ENCODE assay signal across 11 mouse cellular contexts in genomic region chr1:90969347-90969784, GRCm38 (mm10). TPM values are rescaled to one million over a fixed set of nuclear protein-coding genes. Genes with fewer than 3 reads are reported as not detected.
A peak's percentile ranks its signal among the peaks of the same experiment; 100 is the strongest.
DNase-seq lines count a peak whose midpoint lies in the region; ATAC-seq and TF ChIP-seq lines count a peak whose summit lies in the region.
"Had no signal": no experiment of that assay in that cellular context is flagged by ENCODE, and none has a peak within 500 bp of the region (broad histone marks: within the 10 kb centered on the region; RNA-seq: fewer than 3 reads in every experiment).

Gene Rab17, minus strand, starts transcription at chr1:90969661.

- 0 out of 2 replicates have a peak within 1 kb of the TSS, but pooled peaks have one; percentile 1 for H3K9ac ChIP-seq in embryonic facial prominence, embryonic 14.5 days (ENCODE audit: low read depth, low read length)
- H3K9ac ChIP-seq in lung, postnatal 0 days (replicated peaks; ENCODE audit: low read depth), result no peak within 1 kb of the TSS
- H3K9ac ChIP-seq: neural tube, embryonic 15.5 days had no signal

- H3K4me1 ChIP-seq in heart, embryonic 10.5 days, result peaks cover 56% of the 10 kb centered on the region
- peaks cover 15% of the 10 kb centered on the region for H3K4me1 ChIP-seq in embryonic facial prominence, embryonic 14.5 days (ENCODE audit: control insufficient read depth, insufficient read depth, low read length)
- peaks cover 6% of the 10 kb centered on the region; the same call in 1 of the 2 replicates for H3K4me1 ChIP-seq in lung, postnatal 0 days (ENCODE audit: insufficient read depth, low read depth, low read length)

- H3K9me3 ChIP-seq in heart, embryonic 10.5 days, result no peaks in the 10 kb centered on the region
- no peaks in the 10 kb centered on the region for H3K9me3 ChIP-seq in embryonic facial prominence, embryonic 14.5 days (ENCODE audit: control insufficient read depth, low read length)
- H3K9me3 ChIP-seq in lung, postnatal 0 days (ENCODE audit: low read length), result no peaks in the 10 kb centered on the region
- H3K9me3 ChIP-seq: neural tube, embryonic 15.5 days had no signal

- no peaks in the 10 kb centered on the region for H3K36me3 ChIP-seq in heart, embryonic 10.5 days
- H3K36me3 ChIP-seq in embryonic facial prominence, embryonic 14.5 days (ENCODE audit: control insufficient read depth, insufficient read depth, low read length), result no peaks in the 10 kb centered on the region
- H3K36me3 ChIP-seq in lung, postnatal 0 days (ENCODE audit: insufficient read depth, low read length), result no peaks in the 10 kb centered on the region
- H3K36me3 ChIP-seq: neural tube, embryonic 15.5 days had no signal

- H3K4me3 ChIP-seq in heart, embryonic 10.5 days, result no peak within 1 kb of the TSS
- no peak within 1 kb of the TSS for H3K4me3 ChIP-seq in embryonic facial prominence, embryonic 14.5 days (ENCODE audit: low read depth, low read length)
- H3K4me3 ChIP-seq in lung, postnatal 0 days (ENCODE audit: low read depth, low read length), result no peak within 1 kb of the TSS
- H3K4me3 ChIP-seq: left cerebral cortex, adult 2 months; neural tube, embryonic 15.5 days had no signal

- no peak for DNase-seq in heart, embryonic 10.5 days (ENCODE audit: low spot score)
- no peak for DNase-seq in heart, postnatal 14 days
- peak; percentile 69 for DNase-seq in embryonic facial prominence, embryonic 14.5 days (ENCODE audit: low spot score)
- peak; percentile 52 to 68 for DNase-seq in kidney, postnatal 4 days
- DNase-seq in lung, postnatal 0 days (ENCODE audit: low spot score), result peak; percentile 82
- DNase-seq in left cerebral cortex, postnatal 25 days (ENCODE audit: low spot score in 2 of 2), result no peak
- DNase-seq in gastrocnemius, postnatal 4 days (ENCODE audit: low spot score in 2 of 2), result no peak
- no peak for DNase-seq in cerebellum, adult 11 months
- DNase-seq: adrenal gland, postnatal 36 days had no signal

- no peak for TF ChIP-seq EP300 in lung, postnatal 0 days (IDR thresholded peaks at IDR 0.05)

- intact Hi-C loops in heart, postnatal 14 days (cut with DNase I), result no loop called here
- intact Hi-C loops in left cerebral cortex, postnatal 25 days (cut with DNase I), result no loop called here

- H3K27ac ChIP-seq in heart, embryonic 10.5 days, result peak within 1 kb of the TSS; percentile 68
- no peak within 1 kb of the TSS for H3K27ac ChIP-seq in embryonic facial prominence, embryonic 14.5 days (replicated peaks; ENCODE audit: low read depth, low read length)
- H3K27ac ChIP-seq in lung, postnatal 0 days (ENCODE audit: low read length), result peak within 1 kb of the TSS; percentile 57; the same call in 1 of the 2 replicates
- H3K27ac ChIP-seq: left cerebral cortex, adult 2 months; neural tube, embryonic 15.5 days had no signal

- TF ChIP-seq CTCF in lung, postnatal 0 days (IDR thresholded peaks at IDR 0.05), result no peak

- 38% methylated on average over 9 of the region's 9 CpGs for WGBS in heart, embryonic 10.5 days
- 22% methylated on average over 9 of the region's 9 CpGs for WGBS in embryonic facial prominence, embryonic 14.5 days
- whole genome bisulfite sequencing in lung, postnatal 0 days, result 11% methylated on average over 9 of the region's 9 CpGs

- H3K4me2 ChIP-seq in embryonic facial prominence, embryonic 14.5 days (ENCODE audit: low read depth, low read length), result peak within 1 kb of the TSS; percentile 25
- peak within 1 kb of the TSS; percentile 39 for H3K4me2 ChIP-seq in lung, postnatal 0 days (replicated peaks; ENCODE audit: low read depth, low read length)
- H3K4me2 ChIP-seq: neural tube, embryonic 15.5 days had no signal

- peaks cover 4% of the 10 kb centered on the region; the same call in 1 of the 2 replicates for H3K27me3 ChIP-seq in heart, embryonic 10.5 days (ENCODE audit: insufficient read depth, poor library complexity, severe bottlenecking)
- no peaks in the 10 kb centered on the region for H3K27me3 ChIP-seq in embryonic facial prominence, embryonic 14.5 days (replicated peaks; ENCODE audit: control insufficient read depth, insufficient read depth, low read length)
- no peaks in the 10 kb centered on the region for H3K27me3 ChIP-seq in lung, postnatal 0 days (replicated peaks; ENCODE audit: insufficient read depth, low read length)

- ATAC-seq in embryonic facial prominence, embryonic 14.5 days (ENCODE audit: low read depth), result 0 out of 2 replicates have a peak, but pooled peaks have one; percentile 19
- ATAC-seq in lung, postnatal 0 days, result peak; percentile 82

RNA-seq across cellular contexts. Expression of gene Rab17, which starts in this region (rescaled TPM):
- polyA plus RNA-seq in heart, embryonic 10.5 days (2016; fragmentation: Nextera tagmentation; extraction: Ambion mirVana), result 0.71 and 0.94 TPM in 2 replicates
- 1 to 10 TPM; 2.5 to 3.1 TPM for total RNA-seq in heart, postnatal 14 days (2021)
- polyA plus RNA-seq in embryonic facial prominence, embryonic 14.5 days (2014; fragmentation: Nextera tagmentation; extraction: Ambion mirVana), result 2.4 and 2.5 TPM in 2 replicates
- 1.6 and 2.0 TPM in 2 replicates for polyA plus RNA-seq in lung, postnatal 0 days (2015; fragmentation: Nextera tagmentation; extraction: Ambion mirVana)
- total RNA-seq in left cerebral cortex, postnatal 25 days (2021), result under 1 TPM in 1 of 2 experiments, not detected in 1; 0.41 TPM
- total RNA-seq in gastrocnemius, postnatal 4 days (2021), result under 1 TPM; 0.26 to 0.29 TPM
- total RNA-seq: adrenal gland, postnatal 36 days had no signal
- polyA plus RNA-seq: neural tube, embryonic 15.5 days had no signal

Comparison
In these comparisons a context has a peak if more than half of its experiments do, and no peak if none do; other contexts are left out.
1. DNase-seq: peak in embryonic facial prominence, embryonic 14.5 days (single experiment), kidney, postnatal 4 days (2 of 2) and lung, postnatal 0 days (single experiment); none in heart, embryonic 10.5 days (single experiment), heart, postnatal 14 days (0 of 2), left cerebral cortex, postnatal 25 days (0 of 2), gastrocnemius, postnatal 4 days (0 of 2) and cerebellum, adult 11 months (single experiment).